Mouse (Mus musculus): ENCODE measurements around the gene Gm20388. TPM values are rescaled to one million over a fixed set of nuclear protein-coding genes. Genes with fewer than 3 reads are reported as not detected.
"Not testable (repeated sequence)": the region's sequence is repeated elsewhere in the genome, so short reads cannot be mapped to it uniquely, and the experiment has no call there.

The Gm20388 gene
- total RNA-seq, 1 experiment from 2014 or later, result 18.4 TPM

GRCm38 (mm10) chr8:121296597-121296996 lies 1386.0 kb downstream of the Gm20388 start:
- ATAC-seq (replicated peaks in 1 of 2; ENCODE audit: insufficient read depth in 1 of 2, low FRiP score in 2 of 2, low TSS enrichment in 1 of 2, low read depth in 1 of 2, poor library complexity in 2 of 2, severe bottlenecking in 2 of 2), result no peak

GRCm38 (mm10) chr8:121297299-121297698 lies 1386.7 kb downstream of the Gm20388 start:
- no peak for ATAC-seq (replicated peaks in 1 of 2; ENCODE audit: insufficient read depth in 1 of 2, low FRiP score in 2 of 2, low TSS enrichment in 1 of 2, low read depth in 1 of 2, poor library complexity in 2 of 2, severe bottlenecking in 2 of 2)

- no peak for ATAC-seq (replicated peaks in 1 of 2; ENCODE audit: insufficient read depth in 1 of 2, low FRiP score in 2 of 2, low TSS enrichment in 1 of 2, low read depth in 1 of 2, poor library complexity in 2 of 2, severe bottlenecking in 2 of 2)
Measured at GRCm38 (mm10) chr8:121300066-121300465, 1389.4 kb downstream of the Gm20388 start.

GRCm38 (mm10) chr8:121300501-121301411 lies 1390.1 kb downstream of the Gm20388 start:
- ATAC-seq (replicated peaks in 1 of 2; ENCODE audit: insufficient read depth in 1 of 2, low FRiP score in 2 of 2, low TSS enrichment in 1 of 2, low read depth in 1 of 2, poor library complexity in 2 of 2, severe bottlenecking in 2 of 2), result peak in 1 of 2 experiments; percentile 23; a peak in 2 of 4 replicates

GRCm38 (mm10) chr8:121301431-121301830 lies 1390.8 kb downstream of the Gm20388 start:
- ATAC-seq (replicated peaks in 1 of 2; ENCODE audit: insufficient read depth in 1 of 2, low FRiP score in 2 of 2, low TSS enrichment in 1 of 2, low read depth in 1 of 2, poor library complexity in 2 of 2, severe bottlenecking in 2 of 2), result no peak

GRCm38 (mm10) chr8:121301978-121302649 lies 1391.5 kb downstream of the Gm20388 start:
- ATAC-seq (replicated peaks in 1 of 2; ENCODE audit: insufficient read depth in 1 of 2, low FRiP score in 2 of 2, low TSS enrichment in 1 of 2, low read depth in 1 of 2, poor library complexity in 2 of 2, severe bottlenecking in 2 of 2), result 0 out of 4 replicates have a peak, but pooled peaks of 1 of the 2 experiments have one; percentile 25

- ATAC-seq (replicated peaks in 1 of 2; ENCODE audit: insufficient read depth in 1 of 2, low FRiP score in 2 of 2, low TSS enrichment in 1 of 2, low read depth in 1 of 2, poor library complexity in 2 of 2, severe bottlenecking in 2 of 2), result no peak
Measured at GRCm38 (mm10) chr8:121307723-121308122, 1397.1 kb downstream of the Gm20388 start.

- ATAC-seq (replicated peaks in 1 of 2; ENCODE audit: insufficient read depth in 1 of 2, low FRiP score in 2 of 2, low TSS enrichment in 1 of 2, low read depth in 1 of 2, poor library complexity in 2 of 2, severe bottlenecking in 2 of 2), result no peak
Measured at GRCm38 (mm10) chr8:121310976-121311819, 1400.6 kb downstream of the Gm20388 start.

GRCm38 (mm10) chr8:121313458-121313857 lies 1402.8 kb downstream of the Gm20388 start:
- no peak for ATAC-seq (replicated peaks in 1 of 2; ENCODE audit: insufficient read depth in 1 of 2, low FRiP score in 2 of 2, low TSS enrichment in 1 of 2, low read depth in 1 of 2, poor library complexity in 2 of 2, severe bottlenecking in 2 of 2)

- ATAC-seq (replicated peaks in 1 of 2; ENCODE audit: insufficient read depth in 1 of 2, low FRiP score in 2 of 2, low TSS enrichment in 1 of 2, low read depth in 1 of 2, poor library complexity in 2 of 2, severe bottlenecking in 2 of 2), result no peak
Measured at GRCm38 (mm10) chr8:121314036-121314435, 1403.4 kb downstream of the Gm20388 start.

- ATAC-seq (replicated peaks in 1 of 2; ENCODE audit: insufficient read depth in 1 of 2, low FRiP score in 2 of 2, low TSS enrichment in 1 of 2, low read depth in 1 of 2, poor library complexity in 2 of 2, severe bottlenecking in 2 of 2), result no peak
Measured at GRCm38 (mm10) chr8:121315569-121315968, 1404.9 kb downstream of the Gm20388 start.

GRCm38 (mm10) chr8:121316009-121316408 lies 1405.4 kb downstream of the Gm20388 start:
- no peak for ATAC-seq (replicated peaks in 1 of 2; ENCODE audit: insufficient read depth in 1 of 2, low FRiP score in 2 of 2, low TSS enrichment in 1 of 2, low read depth in 1 of 2, poor library complexity in 2 of 2, severe bottlenecking in 2 of 2)

GRCm38 (mm10) chr8:121318756-121319155 lies 1408.1 kb downstream of the Gm20388 start:
- ATAC-seq (replicated peaks in 1 of 2; ENCODE audit: insufficient read depth in 1 of 2, low FRiP score in 2 of 2, low TSS enrichment in 1 of 2, low read depth in 1 of 2, poor library complexity in 2 of 2, severe bottlenecking in 2 of 2), result not testable (repeated sequence)

GRCm38 (mm10) chr8:121319491-121319890 lies 1408.8 kb downstream of the Gm20388 start:
- ATAC-seq (replicated peaks in 1 of 2; ENCODE audit: insufficient read depth in 1 of 2, low FRiP score in 2 of 2, low TSS enrichment in 1 of 2, low read depth in 1 of 2, poor library complexity in 2 of 2, severe bottlenecking in 2 of 2), result no peak

GRCm38 (mm10) chr8:121326164-121326910 lies 1415.7 kb downstream of the Gm20388 start:
- no peak for ATAC-seq (replicated peaks in 1 of 2; ENCODE audit: insufficient read depth in 1 of 2, low FRiP score in 2 of 2, low TSS enrichment in 1 of 2, low read depth in 1 of 2, poor library complexity in 2 of 2, severe bottlenecking in 2 of 2)

GRCm38 (mm10) chr8:121332436-121332835 lies 1421.8 kb downstream of the Gm20388 start:
- no peak for ATAC-seq (replicated peaks in 1 of 2; ENCODE audit: insufficient read depth in 1 of 2, low FRiP score in 2 of 2, low TSS enrichment in 1 of 2, low read depth in 1 of 2, poor library complexity in 2 of 2, severe bottlenecking in 2 of 2)
